Mouse (Mus musculus): ENCODE data around the gene Socs1. TPM values are rescaled to one million over a fixed set of nuclear protein-coding genes. Genes with fewer than 3 reads are reported as not detected.

The Socs1 gene
- polyA plus RNA-seq, 1 experiment = 1.9 TPM

- Histone ChIP-seq H3K4me3 (ENCODE audit: low read depth, low read length) (no peak overlapping the region), H3K27me3 (ENCODE audit: control insufficient read depth, insufficient read depth, low read length, poor library complexity, severe bottlenecking) (no peaks in the 10 kb centered on the region), H3K36me3 (ENCODE audit: control insufficient read depth, insufficient read depth, low read length, poor library complexity, severe bottlenecking) (no peaks in the 10 kb centered on the region), H3K9ac (ENCODE audit: low read depth, poor library complexity, severe bottlenecking) (no peak overlapping the region), H3K4me1 (ENCODE audit: control insufficient read depth, insufficient read depth, low read length) (no peaks in the 10 kb centered on the region), H3K9me3 (replicated peaks; ENCODE audit: control insufficient read depth, insufficient read depth, low read length, poor library complexity, severe bottlenecking) (no peaks in the 10 kb centered on the region), H3K27ac (ENCODE audit: insufficient read depth, low read length) (no peak overlapping the region)
- TF ChIP-seq POLR2A (IDR thresholded peaks at IDR 0.05; ENCODE audit: insufficient read depth, low read length) (no peak), EP300 (IDR thresholded peaks at IDR 0.05; ENCODE audit: insufficient read depth, low read depth, low read length) (no peak), CTCF (IDR thresholded peaks at IDR 0.05; ENCODE audit: low read depth, low read length) (no peak)
These were observed 39.2 kb upstream of the Socs1 start for GRCm38 (mm10) chr16:10824536-10824935.

GRCm38 (mm10) chr16:10821387-10821786, 36.1 kb upstream of the Socs1 start:
- no peak overlapping the region for H3K27ac ChIP-seq (ENCODE audit: insufficient read depth, low read length)
- no peaks in the 10 kb centered on the region for H3K27me3 ChIP-seq (ENCODE audit: control insufficient read depth, insufficient read depth, low read length, poor library complexity, severe bottlenecking)
- H3K4me3 ChIP-seq (ENCODE audit: low read depth, low read length) = no peak overlapping the region
- no peaks in the 10 kb centered on the region for H3K4me1 ChIP-seq (ENCODE audit: control insufficient read depth, insufficient read depth, low read length)
- no peak for TF ChIP-seq CTCF (IDR thresholded peaks at IDR 0.05; ENCODE audit: low read depth, low read length)
- no peak for TF ChIP-seq EP300 (IDR thresholded peaks at IDR 0.05; ENCODE audit: insufficient read depth, low read depth, low read length)
- TF ChIP-seq POLR2A (IDR thresholded peaks at IDR 0.05; ENCODE audit: insufficient read depth, low read length) = no peak
- no peaks in the 10 kb centered on the region for H3K36me3 ChIP-seq (ENCODE audit: control insufficient read depth, insufficient read depth, low read length, poor library complexity, severe bottlenecking)
- no peaks in the 10 kb centered on the region for H3K9me3 ChIP-seq (replicated peaks; ENCODE audit: control insufficient read depth, insufficient read depth, low read length, poor library complexity, severe bottlenecking)
- H3K9ac ChIP-seq (ENCODE audit: low read depth, poor library complexity, severe bottlenecking) = no peak overlapping the region

- Histone ChIP-seq H3K9ac (ENCODE audit: low read depth, poor library complexity, severe bottlenecking) (no peak overlapping the region), H3K4me1 (ENCODE audit: control insufficient read depth, insufficient read depth, low read length) (no peaks in the 10 kb centered on the region), H3K36me3 (ENCODE audit: control insufficient read depth, insufficient read depth, low read length, poor library complexity, severe bottlenecking) (no peaks in the 10 kb centered on the region), H3K9me3 (replicated peaks; ENCODE audit: control insufficient read depth, insufficient read depth, low read length, poor library complexity, severe bottlenecking) (no peaks in the 10 kb centered on the region), H3K4me3 (ENCODE audit: low read depth, low read length) (no peak overlapping the region), H3K27me3 (ENCODE audit: control insufficient read depth, insufficient read depth, low read length, poor library complexity, severe bottlenecking) (no peaks in the 10 kb centered on the region), H3K27ac (ENCODE audit: insufficient read depth, low read length) (no peak overlapping the region)
- TF ChIP-seq EP300 (IDR thresholded peaks at IDR 0.05; ENCODE audit: insufficient read depth, low read depth, low read length) (no peak), CTCF (IDR thresholded peaks at IDR 0.05; ENCODE audit: low read depth, low read length) (no peak)
These were observed 34.6 kb upstream of the Socs1 start for GRCm38 (mm10) chr16:10819966-10820365.

GRCm38 (mm10) chr16:10818579-10819135, 33.3 kb upstream of the Socs1 start:
- Histone ChIP-seq H3K27ac (ENCODE audit: insufficient read depth, low read length) (no peak overlapping the region), H3K4me3 (ENCODE audit: low read depth, low read length) (no peak overlapping the region), H3K27me3 (ENCODE audit: control insufficient read depth, insufficient read depth, low read length, poor library complexity, severe bottlenecking) (no peaks in the 10 kb centered on the region), H3K9ac (ENCODE audit: low read depth, poor library complexity, severe bottlenecking) (no peak overlapping the region), H3K36me3 (ENCODE audit: control insufficient read depth, insufficient read depth, low read length, poor library complexity, severe bottlenecking) (no peaks in the 10 kb centered on the region), H3K4me1 (ENCODE audit: control insufficient read depth, insufficient read depth, low read length) (no peaks in the 10 kb centered on the region), H3K9me3 (replicated peaks; ENCODE audit: control insufficient read depth, insufficient read depth, low read length, poor library complexity, severe bottlenecking) (no peaks in the 10 kb centered on the region)
- TF ChIP-seq CTCF (IDR thresholded peaks at IDR 0.05; ENCODE audit: low read depth, low read length) (no peak), POLR2A (IDR thresholded peaks at IDR 0.05; ENCODE audit: insufficient read depth, low read length) (no peak), EP300 (IDR thresholded peaks at IDR 0.05; ENCODE audit: insufficient read depth, low read depth, low read length) (no peak)

- Histone ChIP-seq H3K9ac (ENCODE audit: low read depth, poor library complexity, severe bottlenecking) (no peak overlapping the region), H3K4me3 (ENCODE audit: low read depth, low read length) (no peak overlapping the region), H3K9me3 (replicated peaks; ENCODE audit: control insufficient read depth, insufficient read depth, low read length, poor library complexity, severe bottlenecking) (no peaks in the 10 kb centered on the region), H3K36me3 (ENCODE audit: control insufficient read depth, insufficient read depth, low read length, poor library complexity, severe bottlenecking) (no peaks in the 10 kb centered on the region), H3K27me3 (ENCODE audit: control insufficient read depth, insufficient read depth, low read length, poor library complexity, severe bottlenecking) (no peaks in the 10 kb centered on the region), H3K4me1 (ENCODE audit: control insufficient read depth, insufficient read depth, low read length) (no peaks in the 10 kb centered on the region), H3K27ac (ENCODE audit: insufficient read depth, low read length) (no peak overlapping the region)
- no peak for TF ChIP-seq EP300 (IDR thresholded peaks at IDR 0.05; ENCODE audit: insufficient read depth, low read depth, low read length)
- TF ChIP-seq POLR2A (IDR thresholded peaks at IDR 0.05; ENCODE audit: insufficient read depth, low read length) = no peak
- TF ChIP-seq CTCF (IDR thresholded peaks at IDR 0.05; ENCODE audit: low read depth, low read length) = no peak
These were observed 29.5 kb upstream of the Socs1 start for GRCm38 (mm10) chr16:10814864-10815263.

GRCm38 (mm10) chr16:10813726-10814125, 28.4 kb upstream of the Socs1 start:
- Histone ChIP-seq H3K27ac (ENCODE audit: insufficient read depth, low read length) (no peak overlapping the region), H3K9me3 (replicated peaks; ENCODE audit: control insufficient read depth, insufficient read depth, low read length, poor library complexity, severe bottlenecking) (no peaks in the 10 kb centered on the region), H3K4me1 (ENCODE audit: control insufficient read depth, insufficient read depth, low read length) (no peaks in the 10 kb centered on the region), H3K4me3 (ENCODE audit: low read depth, low read length) (no peak overlapping the region), H3K27me3 (ENCODE audit: control insufficient read depth, insufficient read depth, low read length, poor library complexity, severe bottlenecking) (no peaks in the 10 kb centered on the region), H3K36me3 (ENCODE audit: control insufficient read depth, insufficient read depth, low read length, poor library complexity, severe bottlenecking) (no peaks in the 10 kb centered on the region), H3K9ac (ENCODE audit: low read depth, poor library complexity, severe bottlenecking) (no peak overlapping the region)
- no peak for TF ChIP-seq CTCF (IDR thresholded peaks at IDR 0.05; ENCODE audit: low read depth, low read length)
- no peak for TF ChIP-seq POLR2A (IDR thresholded peaks at IDR 0.05; ENCODE audit: insufficient read depth, low read length)
- no peak for TF ChIP-seq EP300 (IDR thresholded peaks at IDR 0.05; ENCODE audit: insufficient read depth, low read depth, low read length)

Measured in ES-Bruce4 (cell line).